Mouse (Mus musculus) ovary, postnatal 10 days (tissue): Measurements from ENCODE around the gene Rbfox3.
A peak's percentile ranks its signal among the peaks of the same experiment; 100 is the strongest.

Source experiments
- DNase-seq: peaks from one replicate; pipeline ENCODE4 v3.0.0; 2022; ENCODE audit warnings: low spot score

The Rbfox3 gene

GRCm38 (mm10) chr11:118911307-118912070, at the start of gene Rbfox3:
Gene Rbfox3, minus strand, starts transcription at chr11:118911597.
- no peak for DNase-seq

GRCm38 (mm10) chr11:118960649-118961048, 49.3 kb upstream of the Rbfox3 start:
- no peak for DNase-seq

- DNase-seq = peak; percentile 24
Measured at GRCm38 (mm10) chr11:118957070-118957471, 45.7 kb upstream of the Rbfox3 start.

- DNase-seq = no peak
Measured at GRCm38 (mm10) chr11:118955016-118955415, 43.6 kb upstream of the Rbfox3 start.

- no peak for DNase-seq
Measured at GRCm38 (mm10) chr11:118945868-118946267, 34.5 kb upstream of the Rbfox3 start.

GRCm38 (mm10) chr11:118941268-118941667, 29.9 kb upstream of the Rbfox3 start:
- no peak for DNase-seq

GRCm38 (mm10) chr11:118940539-118940938, 29.1 kb upstream of the Rbfox3 start:
- no peak for DNase-seq

GRCm38 (mm10) chr11:118939731-118940130, 28.3 kb upstream of the Rbfox3 start:
- no peak for DNase-seq

GRCm38 (mm10) chr11:118934925-118935324, 23.5 kb upstream of the Rbfox3 start:
- no peak for DNase-seq

- no peak for DNase-seq
Measured at GRCm38 (mm10) chr11:118927081-118927480, 15.7 kb upstream of the Rbfox3 start.

GRCm38 (mm10) chr11:118921852-118922251, 10.5 kb upstream of the Rbfox3 start:
- no peak for DNase-seq

- no peak for DNase-seq
Measured at GRCm38 (mm10) chr11:118916423-118917030, 5.1 kb upstream of the Rbfox3 start.

- DNase-seq = no peak
Measured at GRCm38 (mm10) chr11:118915888-118916287, 4.5 kb upstream of the Rbfox3 start.

GRCm38 (mm10) chr11:118912686-118913085, 1.3 kb upstream of the Rbfox3 start:
- no peak for DNase-seq

GRCm38 (mm10) chr11:118910756-118911155, 641 bp downstream of the Rbfox3 start:
- DNase-seq = no peak

- DNase-seq = no peak
Measured at GRCm38 (mm10) chr11:118909814-118910201, 1.6 kb downstream of the Rbfox3 start.

- DNase-seq = no peak
Measured at GRCm38 (mm10) chr11:118908981-118909813, 2.2 kb downstream of the Rbfox3 start.

GRCm38 (mm10) chr11:118908431-118908980, 2.9 kb downstream of the Rbfox3 start:
- no peak for DNase-seq

- no peak for DNase-seq
Measured at GRCm38 (mm10) chr11:118907471-118908401, 3.7 kb downstream of the Rbfox3 start.

- DNase-seq = no peak
Measured at GRCm38 (mm10) chr11:118906824-118907470, 4.5 kb downstream of the Rbfox3 start.
